Mouse (Mus musculus) liver, postnatal 0 days (tissue): Measurements from ENCODE around the gene Rbfox3. TPM values are rescaled to one million over a fixed set of nuclear protein-coding genes. Genes with fewer than 3 reads are reported as not detected.

Experiments used
- ATAC-seq: fragments of 200-750 bp; cut with Nextera tagmentation; 2 replicates; pipeline ENCODE4 v1.8.0; 2017; ENCODE audit warnings: mild to moderate bottlenecking, moderate library complexity
- DNase-seq: peaks from one replicate; pipeline ENCODE4 v3.0.0-alpha.2; 2016
- H3K27ac ChIP-seq: fragments of 300-500 bp; sonication (generic); 2 replicates; pipeline ENCODE4 v1.5.1; 2014; ENCODE audit warnings: antibody characterized with exemption, moderate library complexity, mild to moderate bottlenecking, low read depth
- H3K27me3 ChIP-seq: fragments of 300-500 bp; sonication (generic); 2 replicates; pipeline ENCODE4 v1.6.1; 2014; ENCODE audit warnings: low read length, control low read depth, mixed read lengths; ENCODE audit not compliant: insufficient read depth
- H3K36me3 ChIP-seq: fragments of 300-500 bp; sonication (generic); replicated peaks from 2 replicates; pipeline ENCODE4 v1.6.1; 2014; ENCODE audit warnings: mild to moderate bottlenecking, control low read depth, low read length, moderate library complexity, mixed read lengths; ENCODE audit not compliant: insufficient read depth
- H3K4me1 ChIP-seq: fragments of 300-500 bp; sonication (generic); 2 replicates; pipeline ENCODE4 v1.6.1; 2014; ENCODE audit warnings: antibody characterized with exemption, mild to moderate bottlenecking, control low read depth; ENCODE audit not compliant: insufficient read depth
- H3K4me2 ChIP-seq: fragments of 300-500 bp; sonication (generic); 2 replicates; pipeline ENCODE4 v1.6.1; 2014; ENCODE audit warnings: low read depth, mild to moderate bottlenecking, low read length, moderate library complexity, mixed read lengths
- H3K4me3 ChIP-seq: fragments of 300-500 bp; sonication (generic); 2 replicates; pipeline ENCODE4 v1.5.1; 2014; ENCODE audit warnings: low read depth, low read length
- H3K9ac ChIP-seq: fragments of 300-500 bp; sonication (generic); replicated peaks from 2 replicates; pipeline ENCODE4 v1.6.1; 2014; ENCODE audit warnings: mild to moderate bottlenecking, moderate library complexity
- H3K9me3 ChIP-seq: fragments of 300-500 bp; sonication (generic); 2 replicates; pipeline ENCODE4 v1.6.1; 2016; ENCODE audit warnings: mild to moderate bottlenecking, control low read depth, low read length, mixed read lengths
- CTCF ChIP-seq: sonication (generic); IDR thresholded peaks from 2 replicates; pipeline ENCODE4 v1.5.1; 2016; ENCODE audit warnings: antibody characterized with exemption, low read depth
- EP300 ChIP-seq: IDR thresholded peaks from 2 replicates; pipeline ENCODE4 v1.6.1; 2016; ENCODE audit warnings: antibody characterized with exemption, low read depth, mild to moderate bottlenecking
- WGBS: fragments of 180-500 bp; shearing (Covaris S2); extraction: QIAGEN DNeasy Blood & Tissue Kit; methylation state at CpG from one replicate; pipeline ENCODE4 v1.1.7; 2014; ENCODE audit not compliant: insufficient replicate concordance; 5-methylcytosine and 5-hydroxymethylcytosine counted together
- polyA plus RNA-seq: library from polyadenylated mRNA; unstranded; fragments of >200 nt; fragmentation: Nextera tagmentation; extraction: Ambion mirVana; gene quantifications from 2 replicates; pipeline ENCODE4 v1.2.1, GENCODE M21; 2015

Rbfox3 gene
- polyA plus RNA-seq, 1 experiment from 2014 or later, result 0.73 TPM

GRCm38 (mm10) chr11:118609236-118610000 is 302.0 kb downstream of the Rbfox3 start:
- 10% methylated on average over 17 of the region's 17 CpGs for WGBS
- Histone ChIP-seq H3K9me3 (no peaks in the 10 kb centered on the region), H3K27me3 (peaks cover 7% of the 10 kb centered on the region), H3K36me3 (no peaks in the 10 kb centered on the region), H3K4me1 (no peaks in the 10 kb centered on the region), H3K4me3 (no peak overlapping the region), H3K27ac (no peak overlapping the region), H3K4me2 (no peak overlapping the region), H3K9ac (no peak overlapping the region)
- DNase-seq (no peak), ATAC-seq (no peak)
- TF ChIP-seq EP300, result no peak
- no peak for TF ChIP-seq CTCF

- ATAC-seq (no peak), DNase-seq (no peak)
- Histone ChIP-seq H3K27me3 (peaks cover 7% of the 10 kb centered on the region), H3K27ac (no peak overlapping the region), H3K36me3 (no peaks in the 10 kb centered on the region), H3K4me1 (no peaks in the 10 kb centered on the region), H3K4me3 (no peak overlapping the region), H3K4me2 (no peak overlapping the region), H3K9ac (no peak overlapping the region), H3K9me3 (no peaks in the 10 kb centered on the region)
- WGBS, result 53% methylated on average over 8 of the region's 8 CpGs
- TF ChIP-seq EP300 (no peak), CTCF (no peak)
These were observed 303.5 kb downstream of the Rbfox3 start for GRCm38 (mm10) chr11:118607927-118608326.

- Histone ChIP-seq H3K9ac (no peak overlapping the region), H3K27me3 (peaks cover 7% of the 10 kb centered on the region), H3K4me1 (no peaks in the 10 kb centered on the region), H3K36me3 (no peaks in the 10 kb centered on the region), H3K4me3 (no peak overlapping the region), H3K4me2 (no peak overlapping the region), H3K27ac (no peak overlapping the region), H3K9me3 (no peaks in the 10 kb centered on the region)
- ATAC-seq (no peak), DNase-seq (no peak)
- no peak for TF ChIP-seq CTCF
- WGBS, result 84% methylated on average over 2 of the region's 2 CpGs
These were observed 305.8 kb downstream of the Rbfox3 start for GRCm38 (mm10) chr11:118605570-118605969.

- no peak for TF ChIP-seq EP300
- DNase-seq (no peak), ATAC-seq (no peak)
- Histone ChIP-seq H3K36me3 (no peaks in the 10 kb centered on the region), H3K4me1 (no peaks in the 10 kb centered on the region), H3K27me3 (peaks cover 3% of the 10 kb centered on the region; the same call in 1 of the 2 replicates), H3K9me3 (no peaks in the 10 kb centered on the region), H3K4me3 (no peak overlapping the region), H3K9ac (no peak overlapping the region), H3K4me2 (no peak overlapping the region), H3K27ac (no peak overlapping the region)
- WGBS, result 52% methylated on average over 6 of the region's 6 CpGs
These were observed 307.2 kb downstream of the Rbfox3 start for GRCm38 (mm10) chr11:118604206-118604605.

- no peaks in the 10 kb centered on the region for H3K9me3 ChIP-seq
- H3K36me3 ChIP-seq, result no peaks in the 10 kb centered on the region
- TF ChIP-seq CTCF (no peak), EP300 (no peak)
- H3K4me3 ChIP-seq, result no peak overlapping the region
- WGBS, result 4% methylated on average over 10 of the region's 10 CpGs
- H3K4me2 ChIP-seq, result no peak overlapping the region
- H3K9ac ChIP-seq, result no peak overlapping the region
- ATAC-seq (no peak), DNase-seq (peak; percentile 62)
- H3K27me3 ChIP-seq, result no peaks in the 10 kb centered on the region
- no peaks in the 10 kb centered on the region for H3K4me1 ChIP-seq
- no peak overlapping the region for H3K27ac ChIP-seq
These were observed 308.3 kb downstream of the Rbfox3 start for GRCm38 (mm10) chr11:118603126-118603525.

- Histone ChIP-seq H3K27ac (no peak overlapping the region), H3K27me3 (no peaks in the 10 kb centered on the region), H3K4me3 (no peak overlapping the region), H3K9me3 (no peaks in the 10 kb centered on the region), H3K36me3 (no peaks in the 10 kb centered on the region), H3K4me1 (no peaks in the 10 kb centered on the region), H3K4me2 (no peak overlapping the region), H3K9ac (no peak overlapping the region)
- 60% methylated on average over 9 of the region's 9 CpGs for WGBS
- ATAC-seq, result no peak
- DNase-seq, result no peak
- TF ChIP-seq CTCF, result no peak
- TF ChIP-seq EP300, result no peak
These were observed 309.9 kb downstream of the Rbfox3 start for GRCm38 (mm10) chr11:118601484-118601883.

- no peak overlapping the region for H3K27ac ChIP-seq
- no peak for ATAC-seq
- H3K27me3 ChIP-seq, result no peaks in the 10 kb centered on the region
- no peak overlapping the region for H3K9ac ChIP-seq
- 8% methylated on average over 9 of the region's 9 CpGs for WGBS
- no peaks in the 10 kb centered on the region for H3K4me1 ChIP-seq
- no peak overlapping the region for H3K4me3 ChIP-seq
- H3K9me3 ChIP-seq, result no peaks in the 10 kb centered on the region
- no peak for DNase-seq
- TF ChIP-seq CTCF (no peak), EP300 (no peak)
- H3K4me2 ChIP-seq, result no peak overlapping the region
- no peaks in the 10 kb centered on the region for H3K36me3 ChIP-seq
These were observed 311.2 kb downstream of the Rbfox3 start for GRCm38 (mm10) chr11:118600168-118600567.
